Mouse (Mus musculus) embryonic facial prominence, embryonic 13.5 days (tissue): Measurements from ENCODE around the gene Hemgn. TPM values are rescaled to one million over a fixed set of nuclear protein-coding genes. Genes with fewer than 3 reads are reported as not detected.

ENCODE experiments used
- polyA plus RNA-seq: library from polyadenylated mRNA; unstranded; fragments of >200 nt; fragmentation: Nextera tagmentation; extraction: Ambion mirVana; gene quantifications from 2 replicates; pipeline ENCODE4 v1.2.1, GENCODE M21; 2015

Gene Hemgn
- polyA plus RNA-seq, 1 experiment from 2014 or later: 0.87 TPM

Other genes with a start within 250 kb of the Hemgn start
- 29.6 and 31.7 TPM in 2 replicates for gene Xpa, start 217.2 kb downstream of the Hemgn start, polyA plus RNA-seq
- gene Foxe1, start 69.9 kb downstream of the Hemgn start, polyA plus RNA-seq: 0.81 and 0.91 TPM in 2 replicates
- 8.3 and 9.3 TPM in 2 replicates for gene Trmo, start 24.1 kb downstream of the Hemgn start, polyA plus RNA-seq
- 313 and 339 TPM in 2 replicates for gene Anp32b, start 37.4 kb upstream of the Hemgn start, polyA plus RNA-seq
- 88.1 and 105 TPM in 2 replicates for gene Nans, start 75.7 kb upstream of the Hemgn start, polyA plus RNA-seq
- gene Trim14, start 122.6 kb upstream of the Hemgn start, polyA plus RNA-seq: 1.9 and 2.3 TPM in 2 replicates
- 2.7 and 3.3 TPM in 2 replicates for gene Coro2a, start 188.7 kb upstream of the Hemgn start, polyA plus RNA-seq
- gene Tbc1d2, start 236.7 kb upstream of the Hemgn start, polyA plus RNA-seq: 2.0 and 2.8 TPM in 2 replicates